Mouse (Mus musculus): Measurements from ENCODE around the gene 4933417A18Rik. TPM values are rescaled to one million over a fixed set of nuclear protein-coding genes. Genes with fewer than 3 reads are reported as not detected.

4933417A18Rik gene
- not detected in 2 replicates for polyA plus RNA-seq (2012; rRNA removed)

GRCm38 (mm10) chr13:34924210-34924609, at the start of gene 4933417A18Rik, which contains the start of gene Fam217a:
TSS of gene 4933417A18Rik (plus strand) at chr13:34924409.
TSS of gene Fam217a (minus strand) at chr13:34924310.

GRCm38 (mm10) chr13:34875166-34875710, 49.0 kb upstream of the 4933417A18Rik start, which contains the start of gene Prpf4b:
TSS of gene Prpf4b (plus strand) at chr13:34875302.

GRCm38 (mm10) chr13:34963511-34964397, 39.5 kb downstream of the 4933417A18Rik start, which contains the start of gene Eci3:
TSS of gene Eci3 (minus strand) at chr13:34963810.

Other genes with a start within 250 kb of the 4933417A18Rik start
- not detected in 2 replicates for gene Fam50b, start 189.6 kb upstream of the 4933417A18Rik start, polyA plus RNA-seq (2012; rRNA removed)
- 3.9 and 6.1 TPM in 2 replicates for gene Prpf4b, start 49.1 kb upstream of the 4933417A18Rik start, polyA plus RNA-seq (2012; rRNA removed)
- 0.24 and 1.0 TPM in 2 replicates for gene Fam217a, start 99 bp upstream of the 4933417A18Rik start, polyA plus RNA-seq (2012; rRNA removed)
- 0.15 and 0.23 TPM in 2 replicates for gene Eci3, start 39.4 kb downstream of the 4933417A18Rik start, polyA plus RNA-seq (2012; rRNA removed)
- gene Eci2, start 102.7 kb downstream of the 4933417A18Rik start, polyA plus RNA-seq (2012; rRNA removed) = 33.3 and 39.1 TPM in 2 replicates